Mouse (Mus musculus) liver, embryonic 18 days (tissue): ENCODE measurements around the gene Smarcb1. TPM values are rescaled to one million over a fixed set of nuclear protein-coding genes. Genes with fewer than 3 reads are reported as not detected.

Source experiments
- polyA plus RNA-seq: library from polyadenylated mRNA; depleted of rRNA; stranded (reverse); fragments of >200 nt; gene quantifications from 2 replicates; pipeline ENCODE4 v1.2.3, GENCODE M21; 2012; rRNA removed

The Smarcb1 gene
- polyA plus RNA-seq: 16.7 and 17.9 TPM in 2 replicates

DNA sequence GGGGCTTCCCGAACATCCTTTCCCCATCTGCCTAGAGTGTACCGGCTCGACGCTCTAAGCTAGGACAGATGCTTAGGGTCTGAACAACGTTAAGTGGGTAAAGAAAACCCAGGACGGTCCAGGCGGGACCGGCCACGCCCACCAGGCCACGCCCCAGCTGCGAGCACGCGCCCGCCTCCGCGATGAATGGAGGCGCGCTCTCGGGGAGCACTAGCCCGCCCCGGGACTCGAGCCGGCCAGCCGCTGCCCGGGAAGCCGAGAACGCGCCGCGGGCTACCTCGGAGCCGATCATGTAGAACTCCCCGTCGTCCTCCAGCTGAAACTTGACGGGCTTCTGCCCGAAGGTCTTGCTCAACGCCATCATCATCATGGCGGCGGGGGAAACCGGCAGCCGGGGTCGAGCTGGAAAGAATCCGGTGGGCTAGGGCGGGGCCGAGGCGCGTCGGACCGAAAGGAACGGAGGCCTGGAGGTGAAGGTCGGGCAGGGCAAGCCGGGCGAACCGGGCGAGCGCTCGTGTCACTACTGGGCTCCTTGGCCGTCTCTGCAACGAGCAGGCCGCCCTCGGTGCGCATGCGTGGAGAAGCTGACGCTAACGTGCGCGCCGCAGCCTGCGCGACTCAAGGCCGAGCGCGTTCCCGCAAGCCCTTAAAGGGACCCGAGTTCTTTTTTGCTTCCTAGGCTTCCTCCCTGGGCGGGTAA lies at the start of gene Smarcb1:
Gene Smarcb1 (minus strand): TSS at position 592 of the 700 bp plus-strand sequence.

DNA sequence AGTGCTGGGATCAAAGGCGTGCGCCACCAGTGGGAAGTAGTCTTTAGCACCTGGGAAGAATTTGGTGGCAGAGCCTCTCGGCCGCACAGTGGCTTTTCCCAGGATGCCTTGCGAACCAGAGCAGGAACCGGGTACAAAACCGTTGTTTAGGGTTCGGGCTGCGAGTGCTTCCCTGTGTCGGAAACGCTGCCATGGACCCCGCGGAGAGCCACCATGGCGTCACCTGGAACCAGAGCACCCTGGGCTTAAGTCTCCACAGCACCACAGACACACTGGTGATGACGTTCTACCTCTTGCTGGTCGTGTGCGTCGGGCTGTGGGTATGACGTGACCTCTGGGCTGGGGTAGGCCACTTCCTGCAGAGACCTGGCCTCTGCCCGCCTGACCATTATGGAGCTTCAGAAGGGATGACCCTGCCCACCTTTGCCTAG lies 33.0 kb upstream of the Smarcb1 start, which contains the start of gene Gm5134:
Gene Gm5134 (plus strand): TSS at position 134 of the 431 bp plus-strand sequence.

DNA sequence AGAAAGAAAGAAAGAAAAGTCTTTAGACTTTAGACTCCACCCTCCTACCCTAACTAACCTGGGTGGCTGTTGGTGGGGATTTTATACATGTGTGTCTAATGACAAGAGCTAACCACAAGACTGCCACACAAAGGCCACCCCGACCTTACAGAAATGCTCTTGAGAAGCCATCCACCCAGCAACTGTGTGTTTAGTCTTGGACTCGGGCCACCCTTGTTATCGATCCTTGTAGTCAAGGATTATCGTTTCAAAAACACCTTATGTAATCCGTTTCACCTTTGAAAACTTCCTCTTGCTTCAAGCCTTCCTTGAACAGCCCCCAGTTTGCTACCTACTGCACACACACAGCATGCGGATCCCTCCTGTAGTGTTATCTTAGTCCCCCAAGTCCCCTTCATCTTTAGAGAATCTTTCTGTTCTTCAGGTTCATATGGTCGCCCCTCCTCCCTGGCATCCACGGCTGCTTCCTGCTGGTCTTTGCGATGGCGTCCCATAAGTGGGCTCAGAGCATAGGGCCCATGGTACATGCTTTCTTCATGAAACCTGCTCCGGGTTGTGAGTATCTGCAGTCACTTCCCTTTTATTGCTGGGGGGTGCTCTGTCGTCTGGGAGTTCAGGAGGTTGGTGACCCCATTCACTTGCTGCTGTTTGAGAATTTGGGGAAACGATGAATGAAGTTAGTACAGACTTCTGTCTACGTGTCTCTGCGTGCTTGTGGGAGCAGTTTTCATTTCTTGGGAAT lies 21.5 kb upstream of the Smarcb1 start, which contains the start of gene Vpreb3:
Gene Vpreb3 (plus strand): TSS at position 322 of the 742 bp plus-strand sequence.

DNA sequence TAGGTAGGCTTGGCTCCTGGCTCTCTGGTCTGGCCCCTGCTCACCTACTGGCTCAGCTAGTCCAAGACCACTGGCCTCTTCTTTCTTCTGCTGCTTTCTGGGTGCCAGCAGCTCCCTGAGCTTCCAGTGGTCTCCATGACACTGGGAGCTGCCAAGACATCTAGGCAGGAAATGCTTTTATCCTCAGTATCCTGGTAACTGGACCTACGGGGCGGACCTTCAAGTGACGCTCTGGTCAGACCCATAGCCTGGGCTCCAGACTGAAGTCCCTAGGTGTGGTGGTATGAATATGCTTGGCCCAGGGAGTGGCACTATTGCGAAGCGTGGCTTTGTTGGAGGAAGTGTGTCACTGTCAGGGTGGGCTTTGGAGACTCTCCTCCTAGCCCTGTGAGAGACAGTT lies 19.1 kb upstream of the Smarcb1 start, which contains the start of gene Gm867:
Gene Gm867 (minus strand): TSS at position 153 of the 400 bp plus-strand sequence.

DNA sequence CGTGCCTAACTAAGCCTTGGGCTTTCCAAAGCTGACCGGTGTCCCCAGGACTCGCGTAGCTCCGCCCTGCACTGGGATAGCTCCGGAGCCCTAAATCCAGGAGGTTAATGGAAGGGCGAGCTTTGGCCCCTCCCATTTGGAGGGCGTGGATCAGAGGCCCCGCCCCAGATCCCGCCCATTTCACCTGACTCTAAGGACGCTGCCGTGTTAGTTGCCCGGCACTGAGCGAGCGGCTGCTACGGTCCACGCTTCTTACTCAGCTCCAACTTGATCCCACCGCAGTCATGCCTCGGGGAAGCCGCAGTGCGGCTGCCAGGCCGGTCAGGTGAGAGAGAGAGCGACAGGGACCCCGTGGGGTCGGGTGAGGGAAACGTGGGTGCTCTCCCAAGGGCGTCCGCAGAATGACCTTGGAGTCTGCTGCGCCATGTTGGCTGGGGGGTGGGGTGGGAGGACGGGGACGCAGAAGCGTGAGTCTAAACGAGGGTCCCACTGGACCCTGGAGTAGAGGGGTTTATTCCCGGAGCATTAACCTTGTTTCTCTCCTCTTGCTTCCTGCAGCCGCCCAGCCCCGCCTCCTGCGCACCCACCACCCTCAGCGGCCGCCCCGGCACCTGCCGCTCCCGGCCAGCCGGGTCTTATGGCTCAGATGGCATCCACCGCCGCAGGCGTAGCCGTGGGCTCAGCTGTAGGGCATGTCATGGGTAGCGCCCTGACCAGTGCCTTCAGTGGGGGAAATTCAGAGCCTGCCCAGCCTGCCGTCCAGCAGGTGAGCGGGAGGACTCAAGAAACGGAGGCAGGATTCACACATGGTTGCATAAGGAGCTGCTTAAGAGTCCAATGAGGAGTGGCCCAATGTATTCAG lies 14.5 kb upstream of the Smarcb1 start, which contains the start of gene Mmp11:
Gene Mmp11 (minus strand): TSS at position 817 of the 862 bp plus-strand sequence.

DNA sequence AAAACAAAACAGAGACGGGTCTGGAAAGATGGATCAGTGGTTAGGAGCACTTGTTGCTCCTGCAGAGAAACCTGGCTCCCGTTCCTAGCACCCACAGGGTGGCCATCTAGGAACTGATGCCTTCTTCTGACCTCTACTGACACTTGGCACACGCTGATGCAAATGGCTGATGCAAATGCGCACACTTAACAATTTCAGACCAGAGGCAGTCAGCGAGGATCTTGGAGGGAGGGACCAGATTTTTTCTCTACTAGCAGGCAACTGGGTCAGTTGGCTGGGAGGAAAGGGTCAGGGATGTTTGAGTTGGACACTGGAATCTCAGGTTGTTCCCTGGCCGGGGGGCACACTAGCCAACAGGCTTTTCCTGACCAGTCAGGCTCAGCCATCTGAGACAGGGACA lies 11.5 kb upstream of the Smarcb1 start, which contains the start of gene Chchd10:
Gene Chchd10 (plus strand): TSS at position 240 of the 400 bp plus-strand sequence.

DNA sequence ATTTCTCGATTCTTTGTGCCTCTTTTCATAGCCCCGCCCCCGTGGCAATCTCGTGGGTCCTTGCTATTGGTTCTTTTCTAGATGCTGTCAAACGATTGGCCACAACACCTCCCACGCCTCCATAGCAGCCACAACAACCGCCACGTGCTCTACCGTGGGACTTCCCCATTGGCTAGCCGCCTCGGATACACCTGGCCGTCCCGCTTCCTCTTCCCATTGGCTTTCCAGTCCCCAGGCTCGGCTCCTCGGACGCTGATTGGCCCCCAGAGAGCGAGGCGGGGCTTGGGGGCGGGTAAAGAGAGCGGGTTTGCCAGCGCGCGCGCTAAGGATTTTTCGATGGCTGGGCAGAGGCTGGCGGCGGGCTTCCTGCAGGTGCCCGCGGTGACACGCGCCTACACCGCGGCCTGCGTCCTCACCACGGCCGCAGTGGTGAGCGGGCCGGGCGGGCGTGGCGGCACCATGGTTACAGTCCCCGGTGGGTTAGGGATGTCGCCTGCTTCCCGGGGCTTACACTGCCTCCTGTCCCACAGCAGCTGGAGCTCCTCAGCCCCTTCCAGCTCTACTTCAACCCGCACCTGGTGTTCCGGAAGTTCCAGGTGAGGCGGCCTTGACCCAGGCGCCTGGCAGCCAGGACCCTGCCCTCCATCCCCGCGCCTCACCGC lies 28.2 kb downstream of the Smarcb1 start, which contains the start of gene Derl3:
Gene Derl3 (plus strand): TSS at position 325 of the 662 bp plus-strand sequence.

DNA sequence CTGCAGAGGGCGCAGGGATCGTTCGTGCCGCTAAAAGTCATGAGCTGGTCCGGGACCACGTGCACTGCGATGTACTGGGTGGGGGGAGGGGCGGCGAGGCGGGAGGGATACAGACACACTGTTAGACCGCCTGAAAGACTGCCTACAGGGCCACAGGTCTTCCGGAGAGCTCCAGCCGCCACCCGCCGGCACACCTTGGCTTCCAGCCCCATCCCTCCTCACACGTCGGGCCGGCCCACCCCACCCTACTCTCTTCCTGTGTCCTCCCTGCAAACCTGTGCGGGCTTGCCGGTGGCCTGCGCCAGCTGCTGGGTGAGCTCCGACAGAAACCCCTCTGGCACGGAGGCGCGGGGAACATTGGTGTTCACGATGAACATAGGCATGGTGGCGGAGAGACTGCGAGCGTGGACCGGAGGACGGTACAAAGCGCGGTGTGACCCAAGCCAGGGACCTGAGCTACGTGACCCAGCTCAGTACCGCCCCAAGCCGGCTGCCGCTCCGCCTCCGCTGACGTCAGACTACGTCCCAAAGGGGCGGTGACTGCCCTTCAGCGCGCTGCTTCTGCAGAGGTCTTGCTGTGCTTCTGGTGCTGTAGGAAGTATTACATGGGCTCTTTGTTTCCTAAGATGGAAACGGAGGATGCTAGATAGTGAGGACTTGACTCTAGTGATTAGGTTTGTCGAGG lies 61.5 kb downstream of the Smarcb1 start, which contains the start of gene Mif:
Gene Mif (minus strand): TSS at position 455 of the 685 bp plus-strand sequence.

Other genes with a start within 250 kb of the Smarcb1 start
- 9.1 and 10.2 TPM in 2 replicates for gene Cabin1, start 157.3 kb downstream of the Smarcb1 start, polyA plus RNA-seq
- 364 and 391 TPM in 2 replicates for gene Ddt, start 148.2 kb downstream of the Smarcb1 start, polyA plus RNA-seq
- 0.07 TPM in 1 of 2 replicates, not detected in the other for gene Gm20441, start 140.7 kb downstream of the Smarcb1 start, polyA plus RNA-seq
- gene Gstt3, start 140.2 kb downstream of the Smarcb1 start, polyA plus RNA-seq: 14.6 and 18.6 TPM in 2 replicates
- 287 and 357 TPM in 2 replicates for gene Gstt1, start 123.0 kb downstream of the Smarcb1 start, polyA plus RNA-seq
- gene Gstt4, start 99.1 kb downstream of the Smarcb1 start, polyA plus RNA-seq: 0.05 TPM in 1 of 2 replicates, not detected in the other
- 83.1 and 102 TPM in 2 replicates for gene Gstt2, start 84.2 kb downstream of the Smarcb1 start, polyA plus RNA-seq
- 1,404 and 1,705 TPM in 2 replicates for gene Mif, start 61.4 kb downstream of the Smarcb1 start, polyA plus RNA-seq
- 0.78 and 1.6 TPM in 2 replicates for gene Derl3, start 28.2 kb downstream of the Smarcb1 start, polyA plus RNA-seq
- 218 and 226 TPM in 2 replicates for gene Chchd10, start 11.5 kb upstream of the Smarcb1 start, polyA plus RNA-seq
- gene Mmp11, start 14.9 kb upstream of the Smarcb1 start, polyA plus RNA-seq: 1.7 and 2.3 TPM in 2 replicates
- gene Gm867, start 19.1 kb upstream of the Smarcb1 start, polyA plus RNA-seq: 13.6 and 15.6 TPM in 2 replicates
- gene Vpreb3, start 21.4 kb upstream of the Smarcb1 start, polyA plus RNA-seq: 24.5 and 38.1 TPM in 2 replicates
- 0.23 and 0.24 TPM in 2 replicates for gene Gm5134, start 32.9 kb upstream of the Smarcb1 start, polyA plus RNA-seq
- 5.5 and 5.6 TPM in 2 replicates for gene Zfp280b, start 111.0 kb upstream of the Smarcb1 start, polyA plus RNA-seq
- gene Slc5a4b, start 189.3 kb upstream of the Smarcb1 start, polyA plus RNA-seq: 0.01 TPM in 1 of 2 replicates, not detected in the other
- gene Slc5a4a, start 225.8 kb upstream of the Smarcb1 start, polyA plus RNA-seq: 0.01 and 0.04 TPM in 2 replicates